Mouse (Mus musculus) heart, adult 10 weeks (tissue): ENCODE data around the gene Efhc1. TPM values are rescaled to one million over a fixed set of nuclear protein-coding genes. Genes with fewer than 3 reads are reported as not detected.

ENCODE experiments used
- polyA plus RNA-seq: library from polyadenylated mRNA; stranded (reverse); fragments of 350-450 nt; fragmentation: Illumina TruSeq; extraction: RNeasy Lipid Tissue Mini Kit (QIAGEN cat#74804); gene quantifications from one replicate; pipeline ENCODE4 v1.2.3, GENCODE M21; 2014; ENCODE audit warnings: low read depth, low replicate concordance

Efhc1 gene
- 0.47 TPM for polyA plus RNA-seq

GRCm38 (mm10) chr1:20951300-20951763, at the start of gene Efhc1:
Efhc1 (plus strand) TSS chr1:20951626.

Other genes with a start within 250 kb of the Efhc1 start
- gene Il17a, start 220.7 kb upstream of the Efhc1 start, polyA plus RNA-seq, result not detected
- not detected for gene Il17f, start 161.0 kb upstream of the Efhc1 start, polyA plus RNA-seq
- gene Mcm3, start 131.3 kb upstream of the Efhc1 start, polyA plus RNA-seq, result 6.8 TPM
- gene Paqr8, start 61.0 kb upstream of the Efhc1 start, polyA plus RNA-seq, result 0.81 TPM
- 3.3 TPM for gene Tram2, start 127.6 kb downstream of the Efhc1 start, polyA plus RNA-seq